Mouse (Mus musculus) gonadal fat pad, adult 2 months (tissue): ENCODE data around the gene Tmem100. TPM values are rescaled to one million over a fixed set of nuclear protein-coding genes. Genes with fewer than 3 reads are reported as not detected.

ENCODE experiments used
- DNase-seq: peaks from one replicate; pipeline ENCODE4 v3.0.0-alpha.2; 2012; ENCODE audit warnings: low read depth
- polyA plus RNA-seq: library from polyadenylated mRNA; depleted of rRNA; stranded (reverse); fragments of >200 nt; gene quantifications from 2 replicates; pipeline ENCODE4 v1.2.3, GENCODE M21; 2012; rRNA removed

The Tmem100 gene
- polyA plus RNA-seq, result 6.2 and 8.5 TPM in 2 replicates

GRCm38 (mm10) chr11:90029841-90030398 lies at the start of gene Tmem100:
TSS of gene Tmem100 (plus strand) at chr11:90030348.
- DNase-seq, result no peak

DNA sequence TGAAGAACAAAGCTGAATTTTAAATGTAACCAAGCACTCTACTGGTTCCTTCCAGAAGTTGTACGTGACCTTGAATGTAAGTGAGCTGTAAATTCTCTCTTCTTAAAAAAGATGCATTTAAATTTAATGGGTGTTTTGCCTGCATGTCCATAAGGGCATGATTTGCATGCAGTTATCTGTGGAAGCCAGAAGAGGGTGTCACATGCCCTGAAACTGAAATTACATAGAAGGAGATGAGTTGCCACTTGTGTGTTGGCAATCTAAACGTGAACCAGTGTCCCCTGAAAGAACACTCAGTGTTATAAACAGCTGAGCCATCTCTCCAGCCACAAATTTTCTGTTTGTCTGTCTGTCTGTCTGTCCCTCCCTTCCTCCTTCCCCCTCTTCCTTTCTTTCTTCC lies 47.2 kb upstream of the Tmem100 start:
- no peak for DNase-seq

GRCm38 (mm10) chr11:89984436-89984835 lies 45.7 kb upstream of the Tmem100 start:
- no peak for DNase-seq

DNA sequence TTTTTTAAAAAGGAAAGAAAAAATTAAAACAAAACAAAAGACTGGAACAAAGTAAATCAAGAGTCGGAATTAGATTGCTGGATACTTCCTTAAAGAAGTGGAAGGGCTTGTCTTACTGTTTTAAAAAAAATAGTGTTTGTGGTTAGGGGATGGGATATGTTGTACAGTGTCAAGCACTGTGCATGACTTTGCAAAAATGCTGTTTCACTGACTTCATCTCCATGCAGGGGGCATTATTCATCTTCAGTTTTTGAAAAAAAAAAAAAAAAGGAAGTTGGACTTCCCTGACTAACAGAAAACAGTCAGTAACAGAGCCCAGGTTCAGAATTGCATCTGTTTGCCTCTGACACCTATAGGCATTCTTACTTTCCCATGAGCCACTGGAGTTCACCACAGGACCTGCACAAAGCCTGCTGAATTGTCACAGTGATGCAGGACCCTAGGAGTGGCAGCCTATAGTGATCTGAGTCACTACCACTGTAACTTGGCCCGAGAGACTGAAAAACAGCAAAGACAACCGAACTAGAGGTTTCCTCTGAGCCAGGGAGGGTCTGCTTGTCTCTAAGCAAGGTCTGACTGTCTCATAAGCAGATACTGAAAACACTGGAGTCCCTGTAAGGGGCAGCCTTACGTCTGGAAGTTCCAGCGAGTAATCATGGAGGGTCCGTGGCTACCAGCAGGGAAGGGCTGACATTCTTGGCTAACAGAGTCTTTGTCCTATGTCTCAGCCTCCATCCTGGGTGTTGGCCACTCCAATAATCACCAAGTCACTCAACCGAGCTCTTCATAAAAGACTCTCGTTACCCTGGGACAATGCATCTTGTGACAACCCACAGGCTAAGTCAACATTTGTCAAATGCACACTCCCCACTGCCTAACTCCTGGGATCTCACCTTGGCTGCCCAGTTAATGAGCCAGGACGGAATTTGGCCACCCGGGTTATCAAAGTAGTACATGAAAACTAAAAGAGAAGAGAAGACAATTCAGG lies 44.7 kb upstream of the Tmem100 start:
- DNase-seq, result no peak

DNA sequence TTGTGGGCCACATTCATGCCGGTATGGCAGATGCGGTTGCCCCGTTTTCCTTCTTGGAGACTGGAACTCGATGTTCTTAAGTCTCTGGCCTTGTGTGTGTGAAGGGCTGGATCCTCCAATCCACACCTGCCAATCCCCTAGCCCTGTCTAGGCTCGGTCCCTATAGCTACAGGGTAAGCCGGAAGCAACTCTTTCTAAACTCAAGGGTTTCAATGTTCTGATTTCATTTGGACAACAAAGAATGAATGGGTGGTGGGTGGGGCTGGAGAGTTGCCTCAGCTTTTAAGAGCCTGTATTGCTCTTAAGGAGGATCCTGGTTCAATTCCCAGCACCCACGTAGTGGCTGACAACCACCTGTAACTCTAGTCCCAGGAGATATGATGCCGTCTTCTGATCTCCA lies 43.6 kb upstream of the Tmem100 start:
- DNase-seq, result no peak

- no peak for DNase-seq
Measured at GRCm38 (mm10) chr11:89988936-89989589, 41.1 kb upstream of the Tmem100 start.

DNA sequence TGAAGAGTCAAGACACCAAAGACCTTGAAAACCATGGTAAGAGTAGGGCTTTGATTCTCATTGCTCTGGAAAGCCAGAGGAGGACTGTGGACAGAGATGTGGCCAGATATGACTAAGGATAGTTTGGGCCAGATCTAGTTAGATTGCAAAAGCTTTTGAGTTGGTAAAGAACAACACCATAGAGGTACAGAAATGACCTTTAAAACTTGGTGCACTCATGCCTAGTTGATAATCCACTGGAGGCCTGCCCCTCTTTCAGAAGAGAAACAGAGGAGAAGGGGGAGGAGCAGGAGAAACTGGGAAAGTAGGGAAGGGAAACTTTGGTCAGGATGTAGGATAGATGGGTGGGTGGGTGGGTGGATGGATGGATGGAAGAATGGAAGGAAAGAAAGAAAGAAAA lies 38.5 kb upstream of the Tmem100 start:
- no peak for DNase-seq

GRCm38 (mm10) chr11:89994706-89995105 lies 35.4 kb upstream of the Tmem100 start:
- no peak for DNase-seq

GRCm38 (mm10) chr11:89995596-89995995 lies 34.6 kb upstream of the Tmem100 start:
- DNase-seq, result no peak

GRCm38 (mm10) chr11:89996406-89996805 lies 33.7 kb upstream of the Tmem100 start:
- no peak for DNase-seq

DNA sequence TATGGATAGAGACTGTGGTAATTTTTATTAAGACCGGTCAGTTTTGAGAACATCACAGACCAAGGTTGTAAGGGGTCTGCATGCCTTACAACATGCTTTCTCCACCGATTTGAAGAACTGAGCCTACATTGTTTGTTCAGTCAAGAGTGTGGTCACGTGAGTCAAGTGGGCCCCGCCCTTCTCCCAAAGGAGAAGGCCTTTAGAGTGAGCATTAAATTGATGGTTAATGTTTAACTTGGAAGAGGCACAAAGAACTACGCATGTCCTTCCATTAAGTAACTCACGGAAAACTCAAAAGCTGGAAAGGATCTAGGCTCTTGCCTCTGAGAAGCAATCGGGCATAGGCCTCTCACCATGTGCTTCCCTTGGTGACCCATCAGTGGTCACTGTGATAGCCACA lies 33.3 kb upstream of the Tmem100 start:
- no peak for DNase-seq

- DNase-seq, result no peak
Measured at GRCm38 (mm10) chr11:89998996-89999770, 31.0 kb upstream of the Tmem100 start.

DNA sequence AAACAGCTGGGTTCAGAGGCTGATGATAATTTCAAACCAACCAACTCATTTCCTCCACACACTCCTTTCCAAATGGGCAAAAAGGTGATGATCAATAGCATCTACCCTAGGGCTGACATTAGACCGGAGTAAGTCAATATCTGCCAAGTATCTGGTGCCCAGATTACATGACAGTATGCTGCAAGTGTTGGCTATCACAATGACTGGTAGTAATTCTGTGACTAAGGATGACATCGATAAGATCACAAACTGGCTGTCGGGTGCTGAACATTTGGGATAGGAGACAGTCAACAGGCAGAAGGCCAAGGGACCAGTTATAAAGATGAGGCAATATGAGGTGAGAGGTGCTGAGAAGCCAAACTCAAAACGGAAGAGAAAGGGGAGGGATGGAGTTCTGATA lies 29.5 kb upstream of the Tmem100 start:
- DNase-seq, result no peak

DNA sequence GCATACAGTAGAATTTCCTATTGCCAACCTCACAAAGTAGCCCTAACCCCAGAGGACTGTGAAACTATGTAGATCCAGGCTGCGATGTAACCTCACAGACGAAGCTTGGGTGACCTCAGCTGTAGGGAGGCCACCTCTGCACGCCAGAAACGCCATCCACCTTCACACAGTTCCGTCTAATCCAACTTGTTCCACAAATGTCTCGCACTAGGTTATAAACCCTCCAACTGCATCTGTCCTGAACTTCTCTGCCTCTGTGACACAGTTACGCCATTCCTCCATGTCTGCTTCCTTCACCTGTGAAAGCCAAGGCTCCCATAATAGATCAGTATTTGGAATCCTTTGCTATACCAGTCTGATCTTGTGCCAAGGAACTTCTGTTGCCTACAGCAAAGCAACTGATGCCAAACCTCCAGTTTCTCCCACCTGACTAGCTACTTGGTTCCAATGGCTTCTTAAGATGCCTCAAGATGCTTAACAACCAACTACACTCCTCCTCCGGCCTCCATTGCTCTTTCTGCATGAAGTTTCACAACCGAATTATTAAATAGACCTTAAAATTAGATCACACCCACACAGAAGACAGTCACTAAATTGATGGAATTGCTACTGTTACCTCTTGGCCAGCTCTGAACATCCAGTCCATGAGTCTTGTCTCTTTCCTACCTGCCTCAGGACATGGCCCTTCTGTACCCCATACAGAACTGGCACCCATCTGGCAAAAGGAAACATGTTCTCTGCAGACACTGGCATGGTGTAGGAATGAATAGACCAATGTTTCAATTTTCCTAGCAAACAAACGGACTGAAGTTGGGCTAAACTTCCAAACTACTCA lies 28.5 kb upstream of the Tmem100 start:
- DNase-seq, result peak; percentile 93

DNA sequence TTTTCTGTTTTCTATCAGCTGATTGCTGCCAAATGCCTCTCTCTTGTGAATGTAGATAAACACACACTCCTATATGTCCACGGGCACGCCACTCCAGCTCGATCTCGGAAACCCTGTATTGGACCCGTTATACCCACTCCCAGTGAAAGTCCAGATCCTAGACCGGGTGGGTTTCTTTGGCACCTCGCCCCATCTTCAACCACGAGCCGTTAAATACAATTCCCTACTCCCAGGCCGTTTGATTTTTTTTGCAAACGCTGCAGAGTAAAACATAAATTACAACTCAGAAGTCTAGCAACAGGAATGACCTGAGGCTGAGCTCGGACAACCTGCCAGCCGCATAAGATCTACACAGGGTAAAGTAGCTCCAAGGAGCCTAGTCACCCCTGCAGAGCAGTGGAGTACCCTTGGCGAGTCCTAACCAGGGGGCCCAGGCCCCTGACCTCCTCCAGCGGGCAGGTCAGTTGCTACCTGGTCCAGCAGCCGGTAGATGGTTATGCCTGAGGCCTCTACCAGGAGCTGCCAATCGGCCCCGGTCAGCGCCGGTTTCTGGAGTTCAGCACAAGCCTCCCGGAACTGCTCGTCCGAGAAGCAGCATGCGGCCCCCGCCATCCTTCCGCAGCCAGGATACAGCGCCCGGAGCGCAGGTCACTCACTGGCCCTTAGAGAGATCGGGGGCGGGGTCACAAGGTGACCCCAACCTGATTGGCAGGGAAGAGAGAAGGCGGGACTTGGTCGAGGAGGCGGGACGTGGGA lies 27.7 kb upstream of the Tmem100 start, which contains the start of gene Pctp:
Gene Pctp (minus strand): TSS at position 664 of the 756 bp plus-strand sequence.
- no peak for DNase-seq

GRCm38 (mm10) chr11:90002987-90003348 lies 27.2 kb upstream of the Tmem100 start:
- DNase-seq, result no peak

DNA sequence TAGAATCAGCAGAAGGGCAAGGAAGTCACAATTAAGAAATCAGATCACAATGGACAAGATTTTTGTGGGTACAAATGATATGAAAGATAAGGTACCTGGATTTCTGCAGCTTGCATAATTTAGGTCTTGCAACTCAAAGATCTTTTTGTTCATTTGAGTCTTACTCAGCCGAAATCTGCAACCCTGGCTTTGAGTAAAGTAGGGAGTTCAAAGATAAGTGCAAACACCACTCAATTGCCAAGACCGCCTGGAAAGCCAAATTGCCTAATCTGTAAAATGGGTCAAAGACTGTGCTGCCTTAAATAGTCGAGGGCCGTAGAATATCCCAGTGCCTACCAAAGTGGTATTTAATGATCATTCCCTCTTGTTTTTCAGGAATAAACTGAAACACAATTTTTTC lies 26.8 kb upstream of the Tmem100 start:
- no peak for DNase-seq

DNA sequence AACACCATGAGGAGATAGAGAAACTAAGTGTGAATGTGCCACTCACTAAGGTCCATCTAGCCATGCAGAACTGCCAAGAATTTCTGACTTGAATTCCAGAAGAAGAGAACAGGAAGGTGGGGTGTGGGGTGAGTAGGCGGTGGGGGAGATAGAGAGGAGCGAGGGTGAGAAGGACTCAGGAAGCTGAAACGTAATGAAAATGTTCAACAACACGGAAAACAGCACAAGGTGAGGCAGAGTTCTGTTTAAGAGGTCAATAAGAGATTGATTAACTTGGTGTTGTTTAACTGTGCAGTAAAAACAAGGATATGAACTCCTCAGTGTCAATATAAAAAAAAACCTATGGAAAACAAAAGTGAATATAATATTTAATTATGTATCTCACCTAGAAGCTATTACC lies 24.0 kb upstream of the Tmem100 start:
- DNase-seq, result no peak

DNA sequence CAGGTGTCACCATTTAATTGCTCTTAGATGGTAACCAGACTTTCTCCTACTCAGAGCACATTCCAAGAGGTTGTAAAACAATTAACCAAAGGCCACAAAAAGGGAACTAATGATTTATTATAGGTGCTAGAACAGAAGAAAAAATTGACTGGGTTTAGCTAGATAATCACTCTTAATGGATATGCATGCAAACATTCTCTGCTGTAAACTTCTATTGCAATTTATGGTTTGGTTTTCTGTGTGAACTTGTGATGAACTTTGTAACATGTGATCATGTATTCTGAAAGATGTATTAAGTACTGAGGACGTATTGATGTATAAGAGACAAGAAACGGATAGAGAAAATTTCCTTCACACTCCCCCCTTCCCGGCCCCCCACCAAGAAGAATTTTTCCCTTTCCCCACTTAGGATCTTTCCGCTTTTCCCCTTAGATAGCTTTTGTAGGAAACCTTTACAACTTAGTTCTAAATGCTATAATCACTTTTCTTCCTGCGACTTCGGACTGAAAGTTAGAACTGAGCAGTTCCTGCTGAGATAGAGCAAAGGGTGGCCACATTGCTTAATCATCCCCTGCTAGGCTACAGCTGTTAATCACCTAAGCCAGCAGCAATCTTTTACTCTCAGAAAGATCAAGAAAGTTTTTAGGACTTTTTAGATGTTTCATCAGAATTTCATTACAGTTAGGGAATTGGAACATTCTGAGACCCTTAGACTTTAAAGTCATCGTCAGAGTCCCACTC lies 22.2 kb upstream of the Tmem100 start:
- no peak for DNase-seq
